Mouse (Mus musculus) heart, postnatal 0 days (tissue): ENCODE measurements at regions not wholly inside any gene's neighbourhood (a gene's known extent, or its start where the extent isn't known, plus 50 kb on each side); places are given as distances from the start of the nearest gene placed in this dataset.
"Not testable (repeated sequence)": the region's sequence is repeated elsewhere in the genome, so short reads cannot be mapped to it uniquely, and the experiment has no call there.

ENCODE experiments used
- CTCF ChIP-seq: IDR thresholded peaks from 2 replicates; pipeline ENCODE4 v1.5.1; 2016; ENCODE audit warnings: antibody characterized with exemption, control low read depth, low read depth
- EP300 ChIP-seq: IDR thresholded peaks from 2 replicates; pipeline ENCODE4 v1.6.1; 2016; ENCODE audit warnings: antibody characterized with exemption, low read depth

DNA sequence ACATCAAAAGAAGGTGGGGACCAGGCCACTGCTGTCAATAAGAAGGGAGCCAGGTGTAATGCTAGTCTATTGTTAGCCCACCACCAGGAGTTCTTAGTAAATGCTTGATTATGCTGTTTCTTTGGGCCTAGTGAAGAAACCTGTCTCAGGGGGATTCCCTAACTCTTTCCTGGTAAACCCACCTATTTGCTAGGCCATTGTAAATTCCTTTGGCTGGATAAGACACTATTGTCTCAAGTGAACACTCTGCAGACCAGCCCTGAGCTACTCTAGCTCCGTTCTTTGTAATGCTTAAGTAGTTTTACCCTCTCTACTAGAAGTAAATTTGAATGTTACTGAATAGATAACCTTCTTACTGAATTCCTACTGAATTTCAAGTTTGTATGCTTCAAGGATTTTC is 2650.7 kb upstream of the Gm12353 start:
- TF ChIP-seq CTCF, EP300: not testable (repeated sequence)
